ENCODE assay signal across 9 mouse cellular contexts in genomic region chr4:124659251-124660217, GRCm38 (mm10). TPM values are rescaled to one million over a fixed set of nuclear protein-coding genes. Genes with fewer than 3 reads are reported as not detected.
DNase-seq lines count a peak whose midpoint lies in the region; ATAC-seq and TF ChIP-seq lines count a peak whose summit lies in the region.
"Had no signal": no experiment of that assay in that cellular context is flagged by ENCODE, and none has a peak within 500 bp of the region (broad histone marks: within the 10 kb centered on the region; RNA-seq: fewer than 3 reads in every experiment).

No protein-coding gene starts in this region.

- peaks cover 33% of the 10 kb centered on the region for H3K27me3 ChIP-seq in heart, adult 2 months (ENCODE audit: control insufficient read depth, insufficient read depth, low read length)
- H3K27me3 ChIP-seq in hindbrain, embryonic 12.5 days, result peaks cover 77% of the 10 kb centered on the region
- peaks cover 86% of the 10 kb centered on the region for H3K27me3 ChIP-seq in midbrain, embryonic 12.5 days

- H3K9ac ChIP-seq in heart, adult 2 months (ENCODE audit: low read depth, low read length), result no peak overlapping the region
- peak overlapping the region; percentile 67 for H3K9ac ChIP-seq in hindbrain, embryonic 12.5 days
- peak overlapping the region; percentile 81 for H3K9ac ChIP-seq in midbrain, embryonic 12.5 days (replicated peaks)

- DNase-seq in heart, adult 2 months, result peak; percentile 18 to 43
- no peak for DNase-seq in heart, adult 8-10 months (ENCODE audit: low spot score)
- DNase-seq in ZHBTc4 (ENCODE audit: low read depth, low spot score), result peak; percentile 46
- DNase-seq in B cell, adult 2 months, result no peak
- no peak for DNase-seq in right cerebral cortex, postnatal 10 days (ENCODE audit: low spot score in 2 of 2)
- DNase-seq in ovary, postnatal 36 days (ENCODE audit: low spot score), result no peak

- peak overlapping the region; percentile 96 for H3K4me2 ChIP-seq in hindbrain, embryonic 12.5 days (replicated peaks)
- peak overlapping the region; percentile 95 for H3K4me2 ChIP-seq in midbrain, embryonic 12.5 days (replicated peaks)

- no peaks in the 10 kb centered on the region; the same call in none of the 2 replicates for H3K4me1 ChIP-seq in heart, adult 2 months (ENCODE audit: control insufficient read depth, insufficient read depth, low read length)
- peaks cover 53% of the 10 kb centered on the region for H3K4me1 ChIP-seq in hindbrain, embryonic 12.5 days
- H3K4me1 ChIP-seq in midbrain, embryonic 12.5 days, result peaks cover 60% of the 10 kb centered on the region

- intact Hi-C loops in heart, adult 2 months (cut with DNase I), result no loop called here

- no peak for TF ChIP-seq CTCF in heart, adult 2 months (IDR thresholded peaks at IDR 0.05)

- WGBS in heart, adult 2 months, result 6% methylated on average over 68 of the region's 68 CpGs
- WGBS in hindbrain, embryonic 12.5 days, result under 1% methylated on average over 64 of the region's 68 CpGs
- under 1% methylated on average over 61 of the region's 68 CpGs for WGBS in midbrain, embryonic 12.5 days

- no peak overlapping the region for H3K27ac ChIP-seq in heart, adult 2 months
- peak overlapping the region; percentile 67 for H3K27ac ChIP-seq in hindbrain, embryonic 12.5 days
- H3K27ac ChIP-seq in midbrain, embryonic 12.5 days (replicated peaks), result peak overlapping the region; percentile 54; the same call in 1 of the 2 replicates

- no peak for ATAC-seq in hindbrain, embryonic 12.5 days (ENCODE audit: low FRiP score)
- no peak for ATAC-seq in midbrain, embryonic 12.5 days (ENCODE audit: low FRiP score, low read depth)

- no peaks in the 10 kb centered on the region for H3K36me3 ChIP-seq in heart, adult 2 months (ENCODE audit: control insufficient read depth, insufficient read depth, low read length)
- no peaks in the 10 kb centered on the region for H3K36me3 ChIP-seq in hindbrain, embryonic 12.5 days
- no peaks in the 10 kb centered on the region for H3K36me3 ChIP-seq in midbrain, embryonic 12.5 days

- no peak for TF ChIP-seq POLR2A in heart, adult 2 months (IDR thresholded peaks at IDR 0.05; ENCODE audit: insufficient read depth, low read depth, low read length)

- TF ChIP-seq EP300 in heart, adult 2 months (IDR thresholded peaks at IDR 0.05; ENCODE audit: insufficient read depth, low read depth, low read length), result no peak

- no peaks in the 10 kb centered on the region for H3K79me2 ChIP-seq in heart, adult 2 months (replicated peaks; ENCODE audit: control insufficient read depth, insufficient read depth, low read length)

- H3K9me3 ChIP-seq in hindbrain, embryonic 12.5 days (replicated peaks), result no peaks in the 10 kb centered on the region
- H3K9me3 ChIP-seq in midbrain, embryonic 12.5 days, result no peaks in the 10 kb centered on the region

- H3K4me3 ChIP-seq in heart, adult 2 months, result peak overlapping the region; percentile 34
- H3K4me3 ChIP-seq in hindbrain, embryonic 12.5 days, result peak overlapping the region; percentile 62
- H3K4me3 ChIP-seq in midbrain, embryonic 12.5 days, result peak overlapping the region; percentile 53

RNA-seq across cellular contexts. Expression of gene Pou3f1, which starts 2.9 kb away (rescaled TPM):
- under 1 TPM; 0.08 to 0.16 TPM for total RNA-seq in heart, adult 2 months (2021)
- polyA plus RNA-seq in heart, adult 2 months (2012; rRNA removed), result 0.04 and 0.09 TPM in 2 replicates
- under 1 TPM; 0.09 to 0.31 (median 0.14) TPM for total RNA-seq in heart, adult 8-10 months (2022)
- polyA plus RNA-seq in hindbrain, embryonic 12.5 days (2016; fragmentation: Nextera tagmentation; extraction: Ambion mirVana), result 24.2 and 24.4 TPM in 2 replicates
- 26.2 and 30.5 TPM in 2 replicates for polyA plus RNA-seq in midbrain, embryonic 12.5 days (2016; fragmentation: Nextera tagmentation; extraction: Ambion mirVana)

RNA-seq across cellular contexts. Expression of gene Utp11, which starts 33.9 kb away (rescaled TPM):
- 10 to 100 TPM; 12.1 to 13.5 TPM for total RNA-seq in heart, adult 2 months (2021)
- polyA plus RNA-seq in heart, adult 2 months (2012; rRNA removed), result 4.0 and 6.2 TPM in 2 replicates
- total RNA-seq in heart, adult 8-10 months (2022), result 10 to 100 TPM; 12.4 to 14.5 (median 13.7) TPM
- 60.7 and 68.8 TPM in 2 replicates for polyA plus RNA-seq in hindbrain, embryonic 12.5 days (2016; fragmentation: Nextera tagmentation; extraction: Ambion mirVana)
- 61.9 and 63.0 TPM in 2 replicates for polyA plus RNA-seq in midbrain, embryonic 12.5 days (2016; fragmentation: Nextera tagmentation; extraction: Ambion mirVana)

RNA-seq across cellular contexts. Expression of gene Fhl3, which starts 41.0 kb away (rescaled TPM):
- 10 to 100 TPM in 1 of 2 experiments, 1 to 10 TPM in 1; 7.8 to 11.5 TPM for total RNA-seq in heart, adult 2 months (2021)
- 10.1 and 17.9 TPM in 2 replicates for polyA plus RNA-seq in heart, adult 2 months (2012; rRNA removed)
- 10 to 100 TPM in 2 of 4 experiments, 1 to 10 TPM in 2; 8.8 to 18.8 (median 11.2) TPM for total RNA-seq in heart, adult 8-10 months (2022)
- 3.3 and 6.8 TPM in 2 replicates for polyA plus RNA-seq in hindbrain, embryonic 12.5 days (2016; fragmentation: Nextera tagmentation; extraction: Ambion mirVana)
- polyA plus RNA-seq in midbrain, embryonic 12.5 days (2016; fragmentation: Nextera tagmentation; extraction: Ambion mirVana), result 2.6 and 4.1 TPM in 2 replicates

RNA-seq across cellular contexts. Expression of gene 3100002H09Rik, which starts 48.9 kb away (rescaled TPM):
- total RNA-seq in heart, adult 2 months (2021), result not detected
- polyA plus RNA-seq in heart, adult 2 months (2012; rRNA removed), result not detected in 2 replicates
- total RNA-seq in heart, adult 8-10 months (2022), result not detected
- 0.75 and 1.0 TPM in 2 replicates for polyA plus RNA-seq in hindbrain, embryonic 12.5 days (2016; fragmentation: Nextera tagmentation; extraction: Ambion mirVana)
- polyA plus RNA-seq in midbrain, embryonic 12.5 days (2016; fragmentation: Nextera tagmentation; extraction: Ambion mirVana), result 1.1 and 1.6 TPM in 2 replicates
- polyA plus RNA-seq: C2C12 had no signal

RNA-seq across cellular contexts. Expression of gene Sf3a3, which starts 55.0 kb away (rescaled TPM):
- 10 to 100 TPM; 18.0 to 19.4 TPM for total RNA-seq in heart, adult 2 months (2021)
- polyA plus RNA-seq in heart, adult 2 months (2012; rRNA removed), result 7.7 and 11.5 TPM in 2 replicates
- 10 to 100 TPM; 15.5 to 17.3 (median 16.5) TPM for total RNA-seq in heart, adult 8-10 months (2022)
- polyA plus RNA-seq in hindbrain, embryonic 12.5 days (2016; fragmentation: Nextera tagmentation; extraction: Ambion mirVana), result 157 and 164 TPM in 2 replicates
- polyA plus RNA-seq in midbrain, embryonic 12.5 days (2016; fragmentation: Nextera tagmentation; extraction: Ambion mirVana), result 194 and 195 TPM in 2 replicates

Comparison
In these comparisons a context has a peak if more than half of its experiments do, and no peak if none do; other contexts are left out.
1. DNase-seq: peak in heart, adult 2 months (2 of 2) and ZHBTc4 (single experiment); none in heart, adult 8-10 months (single experiment), B cell, adult 2 months (0 of 2), right cerebral cortex, postnatal 10 days (0 of 2) and ovary, postnatal 36 days (single experiment).
2. RNA of gene Pou3f1, which starts 2.9 kb away (polyA plus RNA-seq): 26.2 to 30.5 TPM in midbrain, embryonic 12.5 days and 24.2 to 24.4 TPM in hindbrain, embryonic 12.5 days; 0.04 to 0.09 TPM in heart, adult 2 months; every median in the first group is over 10 times any median in the second.
3. Peak in every context shown above with its lines, with median percentiles within 50 percentile points of each other: H3K4me3 ChIP-seq.